Mouse (Mus musculus) central nervous system, embryonic 14 days (tissue): Measurements from ENCODE around the gene Ybx3. TPM values are rescaled to one million over a fixed set of nuclear protein-coding genes. Genes with fewer than 3 reads are reported as not detected.

Experiments used
- polyA plus RNA-seq: library from polyadenylated mRNA; depleted of rRNA; stranded (reverse); fragments of >200 nt; gene quantifications from 2 replicates; pipeline ENCODE4 v1.2.3, GENCODE M21; 2012; rRNA removed

The Ybx3 gene
- polyA plus RNA-seq: 111 and 123 TPM in 2 replicates

GRCm38 (mm10) chr6:131388040-131389021, at the start of gene Ybx3:
Gene Ybx3 (minus strand): TSS chr6:131388476.

GRCm38 (mm10) chr6:131353352-131353919, 34.8 kb downstream of the Ybx3 start, which contains the start of gene Styk1:
Gene Styk1 (minus strand): TSS chr6:131353597.

Other genes starting within 250 kb of the Ybx3 start
- 0.11 and 0.19 TPM in 2 replicates for gene Klra2, start 141.1 kb downstream of the Ybx3 start, polyA plus RNA-seq
- 31.2 and 35.9 TPM in 2 replicates for gene Magohb, start 95.2 kb downstream of the Ybx3 start, polyA plus RNA-seq
- gene Styk1, start 34.9 kb downstream of the Ybx3 start, polyA plus RNA-seq: 1.6 and 1.9 TPM in 2 replicates
- not detected in 2 replicates for gene 5430401F13Rik, start 97.9 kb upstream of the Ybx3 start, polyA plus RNA-seq
- gene Gm6619, start 97.9 kb upstream of the Ybx3 start, polyA plus RNA-seq: not detected in 2 replicates
- not detected in 2 replicates for gene Tas2r130, start 242.4 kb upstream of the Ybx3 start, polyA plus RNA-seq